Mouse (Mus musculus): ENCODE measurements around the gene Upk3a. TPM values are rescaled to one million over a fixed set of nuclear protein-coding genes. Genes with fewer than 3 reads are reported as not detected.
A peak's percentile ranks its signal among the peaks of the same experiment; 100 is the strongest.

The Upk3a gene
- polyA plus RNA-seq, 1 experiment from 2014 or later, result 74.8 TPM

GRCm38 (mm10) chr15:84999911-85000310, 17.0 kb upstream of the Upk3a start:
- H3K27me3 ChIP-seq (ENCODE audit: insufficient read depth, low read length), result no peaks in the 10 kb centered on the region
- no peak overlapping the region for H3K9ac ChIP-seq (replicated peaks; ENCODE audit: low read length)
- ATAC-seq (ENCODE audit: low FRiP score, low TSS enrichment), result no peak
- WGBS, result 72% methylated on average over 7 of the region's 7 CpGs
- H3K4me1 ChIP-seq (ENCODE audit: insufficient read depth, low read length), result no peaks in the 10 kb centered on the region
- H3K9me3 ChIP-seq (ENCODE audit: low read length), result no peaks in the 10 kb centered on the region
- no peak overlapping the region for H3K27ac ChIP-seq (ENCODE audit: low read length)
- H3K4me2 ChIP-seq (replicated peaks; ENCODE audit: low read depth, low read length), result no peak overlapping the region
- no peak overlapping the region for H3K4me3 ChIP-seq (ENCODE audit: low read length)
- no peaks in the 10 kb centered on the region for H3K36me3 ChIP-seq (ENCODE audit: insufficient read depth, low read length)

- ATAC-seq (ENCODE audit: low FRiP score, low TSS enrichment), result peak; percentile 82
- 0 out of 2 replicates have a peak overlapping the region, but pooled peaks have one; percentile 6 for H3K9ac ChIP-seq (replicated peaks; ENCODE audit: low read length)
- H3K36me3 ChIP-seq (ENCODE audit: insufficient read depth, low read length), result no peaks in the 10 kb centered on the region
- WGBS, result 16% methylated on average over 29 of the region's 29 CpGs
- H3K27me3 ChIP-seq (ENCODE audit: insufficient read depth, low read length), result no peaks in the 10 kb centered on the region
- H3K4me2 ChIP-seq (replicated peaks; ENCODE audit: low read depth, low read length), result peak overlapping the region; percentile 17
- H3K4me1 ChIP-seq (ENCODE audit: insufficient read depth, low read length), result no peaks in the 10 kb centered on the region
- no peaks in the 10 kb centered on the region for H3K9me3 ChIP-seq (ENCODE audit: low read length)
- no peak overlapping the region for H3K4me3 ChIP-seq (ENCODE audit: low read length)
- no peak overlapping the region for H3K27ac ChIP-seq (ENCODE audit: low read length)
These were observed 15.7 kb upstream of the Upk3a start for GRCm38 (mm10) chr15:85000984-85001982.

GRCm38 (mm10) chr15:85009666-85010065, 7.3 kb upstream of the Upk3a start:
- H3K4me3 ChIP-seq (ENCODE audit: low read length), result no peak overlapping the region
- H3K27me3 ChIP-seq (ENCODE audit: insufficient read depth, low read length), result no peaks in the 10 kb centered on the region
- ATAC-seq (ENCODE audit: low FRiP score, low TSS enrichment), result no peak
- 73% methylated on average over 8 of the region's 8 CpGs for WGBS
- H3K4me2 ChIP-seq (replicated peaks; ENCODE audit: low read depth, low read length), result no peak overlapping the region
- peaks cover 9% of the 10 kb centered on the region for H3K4me1 ChIP-seq (ENCODE audit: insufficient read depth, low read length)
- no peaks in the 10 kb centered on the region for H3K9me3 ChIP-seq (ENCODE audit: low read length)
- no peak overlapping the region for H3K9ac ChIP-seq (replicated peaks; ENCODE audit: low read length)
- H3K36me3 ChIP-seq (ENCODE audit: insufficient read depth, low read length), result no peaks in the 10 kb centered on the region
- no peak overlapping the region for H3K27ac ChIP-seq (ENCODE audit: low read length)

GRCm38 (mm10) chr15:85011895-85012661, 4.9 kb upstream of the Upk3a start:
- no peaks in the 10 kb centered on the region for H3K9me3 ChIP-seq (ENCODE audit: low read length)
- no peaks in the 10 kb centered on the region for H3K36me3 ChIP-seq (ENCODE audit: insufficient read depth, low read length)
- peaks cover 9% of the 10 kb centered on the region for H3K4me1 ChIP-seq (ENCODE audit: insufficient read depth, low read length)
- H3K9ac ChIP-seq (replicated peaks; ENCODE audit: low read length), result peak overlapping the region; percentile 37; the same call in 1 of the 2 replicates
- H3K4me2 ChIP-seq (replicated peaks; ENCODE audit: low read depth, low read length), result peak overlapping the region; percentile 22; the same call in 1 of the 2 replicates
- 25% methylated on average over 19 of the region's 19 CpGs for WGBS
- peak overlapping the region; percentile 25 for H3K27ac ChIP-seq (ENCODE audit: low read length)
- peaks cover 5% of the 10 kb centered on the region for H3K27me3 ChIP-seq (ENCODE audit: insufficient read depth, low read length)
- no peak overlapping the region for H3K4me3 ChIP-seq (ENCODE audit: low read length)
- peak; percentile 25; the same call in 1 of the 2 replicates for ATAC-seq (ENCODE audit: low FRiP score, low TSS enrichment)

GRCm38 (mm10) chr15:85012662-85013054, 4.3 kb upstream of the Upk3a start:
- Histone ChIP-seq H3K4me1 (ENCODE audit: insufficient read depth, low read length) (peaks cover 9% of the 10 kb centered on the region), H3K27ac (ENCODE audit: low read length) (peak overlapping the region; percentile 51), H3K4me3 (ENCODE audit: low read length) (no peak overlapping the region), H3K4me2 (replicated peaks; ENCODE audit: low read depth, low read length) (peak overlapping the region; percentile 22; the same call in 1 of the 2 replicates), H3K27me3 (ENCODE audit: insufficient read depth, low read length) (peaks cover 9% of the 10 kb centered on the region), H3K9ac (replicated peaks; ENCODE audit: low read length) (peak overlapping the region; percentile 37; the same call in 1 of the 2 replicates), H3K9me3 (ENCODE audit: low read length) (no peaks in the 10 kb centered on the region), H3K36me3 (ENCODE audit: insufficient read depth, low read length) (no peaks in the 10 kb centered on the region)
- peak; percentile 57; the same call in 1 of the 2 replicates for ATAC-seq (ENCODE audit: low FRiP score, low TSS enrichment)
- whole genome bisulfite sequencing, result 29% methylated on average over 2 of the region's 2 CpGs

- Histone ChIP-seq H3K36me3 (ENCODE audit: insufficient read depth, low read length) (no peaks in the 10 kb centered on the region), H3K9ac (replicated peaks; ENCODE audit: low read length) (no peak overlapping the region), H3K4me3 (ENCODE audit: low read length) (no peak overlapping the region), H3K9me3 (ENCODE audit: low read length) (no peaks in the 10 kb centered on the region), H3K27me3 (ENCODE audit: insufficient read depth, low read length) (peaks cover 9% of the 10 kb centered on the region), H3K4me2 (replicated peaks; ENCODE audit: low read depth, low read length) (no peak overlapping the region), H3K27ac (ENCODE audit: low read length) (no peak overlapping the region), H3K4me1 (ENCODE audit: insufficient read depth, low read length) (peaks cover 9% of the 10 kb centered on the region)
- WGBS, result 81% methylated on average over 11 of the region's 11 CpGs
- no peak for ATAC-seq (ENCODE audit: low FRiP score, low TSS enrichment)
These were observed 1.2 kb upstream of the Upk3a start for GRCm38 (mm10) chr15:85015771-85016170.

GRCm38 (mm10) chr15:85022211-85022610, 5.3 kb downstream of the Upk3a start:
- no peaks in the 10 kb centered on the region for H3K4me1 ChIP-seq (ENCODE audit: insufficient read depth, low read length)
- H3K9ac ChIP-seq (replicated peaks; ENCODE audit: low read length), result no peak overlapping the region
- H3K9me3 ChIP-seq (ENCODE audit: low read length), result no peaks in the 10 kb centered on the region
- ATAC-seq (ENCODE audit: low FRiP score, low TSS enrichment), result no peak
- peaks cover 2% of the 10 kb centered on the region; the same call in 1 of the 2 replicates for H3K27me3 ChIP-seq (ENCODE audit: insufficient read depth, low read length)
- WGBS, result 71% methylated on average over 4 of the region's 4 CpGs
- no peak overlapping the region for H3K4me3 ChIP-seq (ENCODE audit: low read length)
- no peak overlapping the region for H3K4me2 ChIP-seq (replicated peaks; ENCODE audit: low read depth, low read length)
- no peaks in the 10 kb centered on the region for H3K36me3 ChIP-seq (ENCODE audit: insufficient read depth, low read length)
- no peak overlapping the region for H3K27ac ChIP-seq (ENCODE audit: low read length)

- no peaks in the 10 kb centered on the region for H3K4me1 ChIP-seq (ENCODE audit: insufficient read depth, low read length)
- H3K27ac ChIP-seq (ENCODE audit: low read length), result no peak overlapping the region
- no peak overlapping the region for H3K4me2 ChIP-seq (replicated peaks; ENCODE audit: low read depth, low read length)
- no peaks in the 10 kb centered on the region for H3K27me3 ChIP-seq (ENCODE audit: insufficient read depth, low read length)
- ATAC-seq (ENCODE audit: low FRiP score, low TSS enrichment), result no peak
- H3K36me3 ChIP-seq (ENCODE audit: insufficient read depth, low read length), result no peaks in the 10 kb centered on the region
- H3K9me3 ChIP-seq (ENCODE audit: low read length), result no peaks in the 10 kb centered on the region
- 80% methylated on average over 4 of the region's 4 CpGs for WGBS
- no peak overlapping the region for H3K9ac ChIP-seq (replicated peaks; ENCODE audit: low read length)
- H3K4me3 ChIP-seq (ENCODE audit: low read length), result no peak overlapping the region
These were observed 9.3 kb downstream of the Upk3a start for GRCm38 (mm10) chr15:85026197-85026596.

- H3K4me3 ChIP-seq (ENCODE audit: low read length), result no peak overlapping the region
- no peaks in the 10 kb centered on the region for H3K27me3 ChIP-seq (ENCODE audit: insufficient read depth, low read length)
- no peak overlapping the region for H3K27ac ChIP-seq (ENCODE audit: low read length)
- no peaks in the 10 kb centered on the region for H3K36me3 ChIP-seq (ENCODE audit: insufficient read depth, low read length)
- whole genome bisulfite sequencing, result 41% methylated on average over 4 of the region's 4 CpGs
- no peak overlapping the region for H3K9ac ChIP-seq (replicated peaks; ENCODE audit: low read length)
- H3K9me3 ChIP-seq (ENCODE audit: low read length), result no peaks in the 10 kb centered on the region
- H3K4me2 ChIP-seq (replicated peaks; ENCODE audit: low read depth, low read length), result no peak overlapping the region
- no peaks in the 10 kb centered on the region for H3K4me1 ChIP-seq (ENCODE audit: insufficient read depth, low read length)
- no peak for ATAC-seq (ENCODE audit: low FRiP score, low TSS enrichment)
These were observed 10.8 kb downstream of the Upk3a start for GRCm38 (mm10) chr15:85027740-85028139.

All from kidney, embryonic 16.5 days (tissue).